Mouse (Mus musculus) embryonic stem cell, embryonic (primary cell): ENCODE data around the gene Tex11.

ENCODE experiments used
- CTCF ChIA-PET, 4 experiments: fragments of 300-600 bp in 2 of 4; fragments of 350-600 bp in 2 of 4; sonication (Branson Sonifier 250); formaldehyde crosslinking; loops; one replicate each; lab custom pipeline; 2022; ENCODE audit warnings: inconsistent platforms in 2 of 4; lab: Charles Lee
- POLR2A ChIA-PET, 4 experiments: fragments of 300-600 bp in 2 of 4; fragments of 350-600 bp in 2 of 4; sonication (Branson Sonifier 250); formaldehyde crosslinking; loops; one replicate each; lab custom pipeline; 2022; ENCODE audit warnings: antibody characterized with exemption in 4 of 4, inconsistent platforms in 1 of 4; lab: Charles Lee

Tex11 gene

DNA sequence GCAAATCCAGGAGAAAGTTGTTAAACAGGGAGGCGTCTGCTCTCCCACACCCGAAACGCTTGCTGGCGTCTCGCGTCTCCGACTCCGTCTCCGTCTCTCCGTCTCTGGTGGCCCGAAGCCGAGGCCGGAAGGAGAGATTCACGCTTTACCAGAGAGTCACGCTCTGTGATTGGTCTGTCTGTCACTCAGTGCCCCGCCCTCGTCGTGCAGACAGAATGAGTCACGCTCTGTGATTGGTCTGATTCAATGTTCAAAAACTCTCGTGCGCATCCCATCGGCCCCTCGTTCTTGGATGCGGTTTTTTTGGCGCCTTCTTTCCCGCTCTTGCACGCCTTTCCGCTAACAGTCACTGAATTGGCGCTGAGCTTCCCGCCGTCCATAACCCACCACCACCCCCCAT lies at the start of gene Tex11:
Gene Tex11, minus strand, starts transcription at position 127 of the 400 bp plus-strand sequence.
- CTCF ChIA-PET = no interaction called here
- POLR2A ChIA-PET = interaction anchor here in 2 of 4 experiments (1.2 to 2.4 kb wide), 3 partner anchors 24 to 273 kb away, joined by 3 to 9 read pairs (median 3); no protein-coding TSS in a partner anchor

DNA sequence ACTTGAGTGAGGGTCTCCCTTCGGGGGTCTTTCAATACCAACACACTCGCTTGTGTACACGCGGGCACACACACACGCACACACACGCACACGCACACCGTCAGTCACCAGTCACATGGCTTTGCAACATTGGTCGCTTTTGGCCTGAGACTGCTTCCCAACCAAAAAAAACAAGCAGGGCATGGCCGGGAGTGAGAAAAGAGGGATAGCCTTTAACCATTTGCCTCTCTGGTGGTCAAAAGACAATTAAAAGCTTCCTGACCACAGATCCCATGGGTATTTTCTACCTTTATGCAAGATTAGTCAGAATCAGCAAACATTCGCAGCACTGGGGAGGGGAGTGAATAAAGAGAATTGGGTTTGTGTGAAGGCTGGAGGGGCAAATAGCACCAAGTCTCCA lies 26.5 kb upstream of the Tex11 start, which contains the start of gene Slc7a3:
Gene Slc7a3, minus strand, starts transcription at position 101 of the 400 bp plus-strand sequence.
- POLR2A ChIA-PET = interaction anchor here in 3 of 4 experiments (0.6 to 5.3 kb wide), 10 partner anchors 10 to 551 kb away, joined by 3 to 74 read pairs (median 5); partner anchors contain the start of gene Snx12 (in 1 of the 3)
- CTCF ChIA-PET = interaction anchor here in 1 of 4 experiments (0.6 kb wide), 1 partner anchor 811 kb away, joined by 3 read pairs; no protein-coding TSS in a partner anchor

DNA sequence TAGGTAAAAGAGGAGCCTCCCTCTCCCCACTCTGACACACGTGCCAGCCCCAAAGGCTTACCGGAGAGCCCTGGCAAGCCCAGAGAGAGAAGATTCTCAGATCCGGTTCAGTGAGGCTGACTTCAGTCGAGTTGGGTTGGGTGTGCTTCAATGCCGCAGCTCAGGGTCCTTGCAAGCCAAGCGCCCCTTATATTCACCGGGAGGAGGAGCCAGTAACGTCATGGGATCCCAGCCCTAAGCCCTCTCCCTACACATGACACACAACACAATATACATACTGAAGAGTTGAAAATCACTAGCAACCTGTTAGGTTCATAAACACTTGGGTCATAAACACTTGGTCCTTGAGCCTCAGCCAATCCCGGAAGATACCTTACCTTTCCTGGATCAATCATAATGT lies 25.7 kb upstream of the Tex11 start:
- POLR2A ChIA-PET = interaction anchor here in 3 of 4 experiments (0.6 to 5.3 kb wide), 36 partner anchors 8 to 780 kb away, joined by 3 to 74 read pairs (median 6); partner anchors contain the start of genes Kif4 (in 1 of the 3), Nono (in 1 of the 3), Pdzd11 (in 1 of the 3) and Zmym3 (in 1 of the 3)
- CTCF ChIA-PET = interaction anchor here in 2 of 4 experiments (0.5 to 0.6 kb wide), 2 partner anchors 812 to 1266 kb away, joined by 3 to 5 read pairs; no protein-coding TSS in a partner anchor

DNA sequence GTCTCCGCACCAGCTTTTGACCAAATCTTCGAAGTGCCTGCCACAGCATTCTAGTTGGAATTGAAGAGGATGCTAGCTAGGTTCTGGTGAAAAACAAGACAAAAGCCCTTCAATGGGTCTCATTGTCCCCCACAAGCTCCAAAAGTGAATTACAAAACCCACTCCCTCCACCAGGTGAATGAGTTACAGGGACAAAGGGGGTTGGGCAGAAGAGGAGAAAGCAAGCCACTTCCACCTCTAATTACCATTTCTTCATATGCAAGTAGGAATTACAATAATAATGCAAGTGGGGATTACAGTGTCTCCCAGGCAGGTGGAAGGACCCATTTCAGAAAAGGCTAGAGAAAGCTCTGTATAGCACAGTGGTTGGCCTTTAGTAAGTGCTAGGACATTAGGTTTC lies 24.7 kb upstream of the Tex11 start:
- ChIA-PET POLR2A (interaction anchor here (0.6 to 5.3 kb wide), 63 partner anchors 8 to 711 kb away, joined by 3 to 74 read pairs (median 4); partner anchors contain the start of genes Nono (in 2 of the 4), 8030474K03Rik (in 1 of the 4), Foxo4 (in 1 of the 4) and Gm614 (in 1 of the 4)), CTCF (interaction anchor here in 1 of 4 experiments (1.1 to 1.4 kb wide), 2 partner anchors 35 to 402 kb away, joined by 4 to 5 read pairs; no protein-coding TSS in a partner anchor)

DNA sequence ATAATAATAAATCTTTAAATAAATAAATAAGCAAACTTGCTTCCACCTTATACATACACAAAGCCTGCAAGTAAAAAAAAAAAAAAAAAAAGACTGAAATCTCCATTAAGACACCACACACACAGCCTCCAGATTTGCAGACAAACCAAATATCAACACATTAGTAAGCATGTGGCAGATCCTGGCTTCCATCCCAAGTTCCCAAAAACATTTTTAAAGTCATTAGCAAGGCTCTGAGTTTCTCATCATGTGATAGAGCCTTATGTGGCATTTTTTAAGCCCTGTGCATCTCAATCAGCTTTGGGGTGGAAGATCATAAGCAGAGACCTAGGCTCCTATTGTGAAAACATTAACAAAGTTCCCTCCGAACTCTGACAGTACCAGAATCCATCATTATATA lies 5.8 kb upstream of the Tex11 start:
- ChIA-PET CTCF (no interaction called here), POLR2A (no interaction called here)

DNA sequence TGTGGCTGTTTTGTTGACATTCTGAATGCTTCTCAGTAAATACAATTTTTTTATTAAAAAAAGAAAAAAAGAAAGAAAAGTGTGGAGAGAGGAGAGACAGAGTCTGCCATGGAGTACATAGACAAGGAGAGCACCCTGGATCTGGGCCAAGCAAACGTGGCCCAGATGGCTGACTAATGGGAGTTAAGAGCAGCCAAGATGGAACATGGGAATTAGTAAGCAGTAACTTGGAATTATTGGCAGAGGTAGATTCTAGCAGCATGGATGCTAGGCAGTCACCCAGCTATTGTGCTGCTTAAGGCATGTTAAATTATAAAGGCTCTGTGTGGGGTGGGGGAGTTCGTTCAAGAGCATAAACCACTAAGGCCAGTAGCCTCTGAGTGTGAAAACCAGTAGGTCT lies 4.0 kb upstream of the Tex11 start:
- ChIA-PET POLR2A (no interaction called here), CTCF (interaction anchor here in 1 of 4 experiments (0.6 kb wide), 1 partner anchor 115 kb away, joined by 5 read pairs; no protein-coding TSS in a partner anchor)

DNA sequence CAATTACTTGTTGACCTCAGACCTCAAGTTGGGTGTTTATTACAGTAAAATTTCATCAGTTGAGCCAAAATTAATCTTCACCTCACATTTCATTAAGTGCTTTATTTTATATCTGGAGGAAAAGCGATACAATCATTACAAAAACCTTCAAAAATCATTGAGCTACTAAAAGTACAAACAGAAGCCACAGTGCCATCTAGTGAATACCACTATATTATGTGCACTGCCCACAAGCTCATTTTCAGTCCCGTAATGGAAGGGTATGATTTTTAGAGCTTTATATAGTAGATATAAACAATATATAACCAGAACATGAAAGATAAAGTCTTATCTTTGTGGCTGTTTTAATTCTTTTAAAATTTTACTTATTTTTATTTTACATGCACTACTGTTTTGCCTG lies 115.8 kb downstream of the Tex11 start:
- POLR2A ChIA-PET = no interaction called here
- CTCF ChIA-PET = interaction anchor here (0.7 to 1.1 kb wide), 10 partner anchors 18 to 227 kb away, joined by 3 to 8 read pairs (median 4); partner anchors contain the start of gene Gdpd2 (in 2 of the 4)

DNA sequence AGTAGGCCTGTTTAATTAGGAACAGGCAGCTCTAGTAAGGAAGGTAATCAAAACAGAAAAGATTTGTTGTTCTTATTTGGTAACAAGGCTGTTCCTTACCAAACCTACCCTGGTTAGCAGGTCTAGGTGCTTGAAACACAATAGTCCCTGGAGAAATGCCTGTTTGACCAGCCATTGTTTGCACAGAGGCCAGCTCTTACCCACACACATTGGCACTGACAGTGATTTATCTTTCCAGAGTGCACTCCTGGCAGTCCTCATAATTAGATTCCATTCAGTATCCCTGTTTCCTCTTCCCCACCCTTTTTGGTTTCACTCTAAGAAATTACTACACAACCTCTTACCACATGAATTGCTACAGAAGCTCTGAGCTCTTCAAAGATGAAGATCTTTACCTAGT lies 220.3 kb downstream of the Tex11 start:
- ChIA-PET CTCF (no interaction called here), POLR2A (no interaction called here)

DNA sequence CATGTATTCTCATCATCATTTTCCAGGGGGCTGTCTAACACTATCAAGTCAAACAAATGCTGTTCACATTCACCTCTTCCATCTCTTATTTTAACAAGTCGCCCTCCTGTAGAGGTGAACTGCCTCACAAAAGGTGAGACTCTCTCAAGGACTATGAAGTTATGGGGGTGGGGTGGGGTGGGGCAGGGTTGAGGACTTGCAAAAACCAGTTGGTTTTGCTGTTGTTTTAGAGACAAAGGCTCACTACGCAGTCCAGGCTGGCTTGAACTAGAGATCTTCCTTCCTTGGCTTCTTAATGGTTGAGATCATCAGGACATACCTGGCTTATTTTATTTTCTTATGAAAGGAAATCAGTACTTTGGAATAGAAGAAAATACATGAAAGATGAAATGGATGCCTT lies 226.7 kb downstream of the Tex11 start:
- ChIA-PET CTCF (no interaction called here), POLR2A (interaction anchor here in 1 of 4 experiments (0.6 kb wide), 1 partner anchor 54 kb away, joined by 10 read pairs; no protein-coding TSS in a partner anchor)

DNA sequence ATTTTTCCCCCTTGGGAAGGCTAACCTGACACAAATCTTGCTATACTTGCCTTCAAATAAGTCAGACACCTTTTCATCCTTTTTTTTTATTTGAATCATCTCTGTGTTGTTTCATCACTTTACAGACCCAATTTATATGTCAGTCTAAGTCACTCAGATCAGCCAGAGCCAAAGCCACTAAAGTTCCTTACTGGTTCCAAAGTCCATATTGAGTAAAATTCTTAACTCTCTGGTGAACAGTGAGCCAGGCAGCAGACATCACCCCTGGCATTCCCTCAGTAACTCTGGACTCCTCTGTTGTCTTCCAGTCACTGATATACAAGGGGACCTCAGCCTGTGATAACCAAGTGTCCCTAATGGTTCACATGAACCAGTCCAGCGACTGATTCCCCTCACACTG lies 233.9 kb downstream of the Tex11 start:
- ChIA-PET CTCF (no interaction called here), POLR2A (no interaction called here)

DNA sequence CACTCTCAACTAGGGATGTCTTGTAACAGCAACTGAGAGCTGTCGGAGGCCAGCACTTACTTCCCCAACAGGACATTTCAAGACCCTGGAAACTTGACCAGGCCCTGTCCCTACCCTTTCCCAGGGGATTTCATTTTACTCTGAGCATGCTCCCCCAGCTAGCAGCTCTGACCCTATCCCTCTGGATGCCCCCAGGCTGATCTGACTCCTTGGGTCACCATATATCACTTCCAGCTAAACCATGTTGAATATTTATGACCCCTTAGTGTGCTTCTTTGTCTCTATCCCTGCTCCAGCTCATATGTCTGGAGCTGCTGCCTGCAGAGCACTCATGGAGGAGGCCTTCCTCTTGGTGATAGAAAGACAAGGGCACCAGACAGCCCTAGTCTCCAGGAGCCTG lies 238.3 kb downstream of the Tex11 start:
- ChIA-PET POLR2A (no interaction called here), CTCF (no interaction called here)

DNA sequence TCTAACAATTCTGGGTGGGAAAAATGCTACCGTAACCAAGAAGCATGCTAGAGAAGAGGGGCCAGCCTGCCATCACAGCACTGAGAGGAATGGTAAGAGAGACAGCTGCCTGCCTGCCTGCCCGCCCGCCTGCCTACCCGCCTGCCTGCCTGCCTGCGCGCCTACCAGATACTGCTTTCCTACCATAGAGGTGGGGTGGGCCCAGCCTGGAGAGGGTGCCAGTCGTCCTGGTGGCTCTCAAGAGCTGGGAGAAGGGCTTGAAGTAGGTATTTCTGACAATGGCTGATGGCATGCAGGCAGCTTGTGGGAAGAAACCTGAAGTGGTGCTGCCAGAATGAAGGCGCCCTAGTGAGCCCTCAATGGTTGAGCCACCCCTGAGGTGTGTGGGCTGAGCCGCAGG lies 240.8 kb downstream of the Tex11 start:
- ChIA-PET CTCF (no interaction called here), POLR2A (interaction anchor here in 2 of 4 experiments (0.9 kb wide), 2 partner anchors 18 to 266 kb away, joined by 3 to 4 read pairs; no protein-coding TSS in a partner anchor)

DNA sequence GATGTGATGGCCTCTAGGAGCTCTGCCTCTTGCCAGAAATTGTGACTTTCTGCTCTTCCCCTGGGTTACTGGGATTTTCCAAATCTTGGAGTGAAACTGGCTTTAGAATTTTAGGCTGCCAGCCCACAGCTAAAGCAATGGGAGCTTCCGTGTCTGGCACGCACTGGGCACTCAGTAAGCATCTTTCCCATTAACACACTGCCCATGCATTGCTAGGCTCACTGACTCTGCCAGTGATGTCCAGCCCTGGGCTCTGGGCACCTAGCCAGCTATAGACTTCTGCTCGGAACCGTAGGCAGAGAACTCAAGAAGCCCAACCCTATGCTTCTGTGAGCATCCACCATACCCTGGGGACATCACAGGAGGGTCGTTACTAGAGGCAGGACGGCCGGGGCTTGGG lies 243.7 kb downstream of the Tex11 start:
- CTCF ChIA-PET = no interaction called here
- POLR2A ChIA-PET = no interaction called here

DNA sequence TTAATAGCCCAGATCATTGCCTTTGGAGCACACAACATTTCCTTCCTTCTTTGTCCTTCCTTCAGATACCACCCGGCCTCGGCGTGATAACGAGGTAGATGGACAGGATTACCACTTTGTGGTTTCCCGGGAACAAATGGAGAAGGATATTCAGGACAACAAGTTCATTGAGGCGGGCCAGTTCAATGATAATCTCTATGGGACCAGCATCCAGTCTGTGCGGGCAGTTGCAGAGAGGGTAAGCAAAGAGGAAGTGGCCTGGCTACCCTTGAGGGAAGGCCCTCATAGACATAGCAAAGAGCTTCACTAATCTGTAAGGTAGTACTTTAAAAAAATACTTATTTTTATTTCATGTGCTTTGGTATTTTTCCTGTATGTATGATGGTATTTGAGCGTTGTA lies 245.3 kb downstream of the Tex11 start:
- CTCF ChIA-PET = no interaction called here
- POLR2A ChIA-PET = no interaction called here

DNA sequence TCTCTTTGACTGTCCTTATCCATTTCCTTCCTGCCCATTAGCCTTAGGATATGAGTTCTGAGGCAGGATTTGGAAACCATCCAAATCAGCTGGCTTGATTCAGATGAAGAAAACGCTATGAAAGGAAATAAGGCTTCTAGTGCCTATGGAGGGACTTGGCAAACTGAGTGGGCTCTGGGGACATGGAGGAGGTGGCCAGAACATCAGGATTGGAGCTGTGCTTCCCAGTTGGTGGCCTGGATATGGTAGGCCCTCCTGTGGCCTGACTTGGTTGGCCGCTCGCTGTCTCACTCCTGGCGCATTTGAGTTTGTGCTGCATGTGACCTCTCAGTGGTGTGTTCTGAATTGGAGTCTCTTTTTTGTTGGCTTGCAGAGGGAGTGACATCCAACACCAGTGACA lies 248.3 kb downstream of the Tex11 start:
- ChIA-PET POLR2A (no interaction called here), CTCF (no interaction called here)

DNA sequence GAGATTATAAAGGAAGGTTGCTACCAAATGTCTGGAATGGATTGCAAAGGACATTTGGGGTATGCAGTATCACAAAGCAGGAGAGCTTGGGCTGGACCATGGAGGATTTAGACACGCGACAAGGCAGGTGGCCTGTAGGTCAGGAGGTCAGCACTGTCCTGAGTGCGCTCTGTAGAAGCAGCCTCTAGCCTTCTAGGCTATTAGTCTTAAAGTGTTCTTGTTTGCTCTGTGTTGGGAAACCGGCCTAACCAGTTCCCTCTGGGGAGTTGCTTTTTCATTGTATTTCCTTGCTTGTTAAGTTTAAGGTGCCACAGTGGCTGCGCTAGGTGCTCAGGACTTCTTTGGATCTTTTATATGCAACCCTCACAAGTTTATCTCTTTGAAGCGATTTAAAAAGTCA lies 257.4 kb downstream of the Tex11 start:
- ChIA-PET POLR2A (no interaction called here), CTCF (no interaction called here)

DNA sequence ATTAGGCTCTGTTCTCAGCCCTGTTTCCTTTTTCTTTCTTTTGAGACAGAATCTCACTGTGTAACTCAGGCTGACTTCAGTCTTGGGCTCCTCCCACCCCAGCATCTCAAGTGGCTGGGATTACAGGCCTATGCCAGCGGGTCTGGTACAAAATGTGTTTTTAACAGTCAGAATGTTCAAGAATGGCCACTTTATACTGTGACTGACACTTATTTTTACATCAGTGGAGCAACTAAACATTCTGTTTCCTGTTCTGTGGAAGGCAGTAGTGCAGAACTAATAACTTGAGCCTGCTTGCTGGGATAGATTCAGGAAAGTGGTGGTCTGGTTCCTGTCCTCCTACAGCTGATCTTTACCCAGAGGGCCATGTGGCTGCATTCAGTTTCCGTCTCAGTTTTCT lies 258.8 kb downstream of the Tex11 start:
- CTCF ChIA-PET = no interaction called here
- POLR2A ChIA-PET = interaction anchor here in 2 of 4 experiments (0.6 to 1.0 kb wide), 2 partner anchors 10 to 18 kb away, joined by 4 read pairs; no protein-coding TSS in a partner anchor

DNA sequence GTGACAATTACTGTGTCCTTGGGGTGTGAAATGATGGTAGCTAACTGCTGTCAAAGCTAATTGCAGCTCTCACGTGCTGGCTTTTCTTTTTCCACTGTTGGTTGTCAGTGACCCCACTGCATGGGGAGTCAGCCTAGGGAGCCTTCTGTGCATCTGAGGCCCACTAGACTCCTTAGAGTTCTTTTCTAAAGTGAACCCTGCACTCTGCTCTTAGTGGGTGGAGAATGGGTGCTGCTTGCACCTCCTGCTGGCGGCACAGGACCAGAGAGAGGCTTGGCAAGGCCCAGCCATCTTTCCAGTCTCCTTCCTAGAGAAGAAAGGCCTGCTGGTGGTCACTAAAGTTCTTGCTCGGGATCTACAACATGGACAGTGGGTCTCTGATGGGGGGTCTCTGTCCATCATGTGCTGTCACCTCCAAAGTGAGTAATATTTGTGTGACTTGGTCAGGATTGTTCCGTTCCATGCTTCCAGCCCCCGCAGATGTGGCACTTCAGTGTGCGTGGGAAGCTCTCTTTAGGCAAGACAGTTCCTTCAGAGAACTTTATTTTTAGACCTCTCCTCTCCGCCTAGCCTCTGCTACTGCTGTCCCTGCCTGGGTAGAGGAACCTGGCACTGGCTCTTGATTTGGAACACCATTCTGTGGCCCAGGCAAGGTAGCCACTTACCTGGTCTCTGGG lies 261.5 kb downstream of the Tex11 start:
- POLR2A ChIA-PET = interaction anchor here in 1 of 4 experiments (0.6 kb wide), 1 partner anchor 20 kb away, joined by 3 read pairs; no protein-coding TSS in a partner anchor
- CTCF ChIA-PET = interaction anchor here in 1 of 4 experiments (0.7 kb wide), 1 partner anchor 324 kb away, joined by 3 read pairs; no protein-coding TSS in a partner anchor

DNA sequence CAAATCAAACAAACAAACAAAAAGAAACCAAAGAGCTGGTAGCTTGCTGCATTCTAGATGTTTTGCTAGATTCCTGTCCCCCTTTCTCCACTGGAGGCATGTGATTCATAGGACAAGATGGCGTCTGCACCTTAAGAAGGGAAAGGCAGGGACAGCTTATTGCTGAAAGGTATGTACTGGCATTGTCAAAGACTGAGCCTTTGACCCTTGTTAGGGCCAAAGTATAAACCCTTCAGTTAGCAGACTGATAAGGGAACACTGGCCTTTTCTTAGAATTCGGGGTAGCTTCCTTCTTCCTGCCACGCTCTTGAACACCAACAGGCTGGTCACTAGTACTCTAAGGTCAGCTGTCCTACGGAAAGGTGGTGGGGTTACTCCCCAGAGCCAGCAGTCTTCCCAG lies 262.1 kb downstream of the Tex11 start:
- CTCF ChIA-PET = interaction anchor here in 1 of 4 experiments (0.7 kb wide), 1 partner anchor 324 kb away, joined by 3 read pairs; no protein-coding TSS in a partner anchor
- POLR2A ChIA-PET = interaction anchor here in 2 of 4 experiments (0.6 to 2.1 kb wide), 2 partner anchors 20 kb away, joined by 3 to 6 read pairs; no protein-coding TSS in a partner anchor

DNA sequence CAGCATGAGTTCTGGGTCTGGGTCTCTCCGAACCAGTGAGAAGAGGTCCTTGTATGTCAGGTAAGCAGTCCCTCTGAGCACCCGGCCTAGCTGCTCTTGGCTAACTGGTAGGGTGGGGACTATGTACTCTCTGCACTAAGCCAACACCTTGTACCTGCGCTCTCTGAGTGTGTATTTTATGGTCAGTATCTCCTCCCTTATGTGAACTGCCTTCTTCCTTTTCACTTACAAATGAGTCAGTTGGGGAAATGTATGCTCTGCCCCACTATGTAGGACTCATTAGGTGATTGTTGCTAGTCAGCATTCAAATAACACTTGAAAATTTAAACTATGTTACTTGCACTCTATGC lies 262.8 kb downstream of the Tex11 start:
- CTCF ChIA-PET = no interaction called here
- POLR2A ChIA-PET = interaction anchor here in 1 of 4 experiments (2.1 kb wide), 1 partner anchor 19 kb away, joined by 6 read pairs; no protein-coding TSS in a partner anchor
